Mouse (Mus musculus) E14TG2a.4 (cell line): ENCODE measurements around the gene Olfr1393.

Experiments used
- CTCF ChIP-seq: conservative IDR thresholded peaks from 2 replicates; pipeline ENCODE4 v1.5.1; 2014; ENCODE audit warnings: low read length
- NANOG ChIP-seq: IDR thresholded peaks from 2 replicates; pipeline ENCODE4 v1.6.1; 2014; ENCODE audit warnings: borderline replicate concordance, low read length, mixed read lengths

GRCm38 (mm10) chr11:49259829-49260228, 18.3 kb upstream of the Olfr1393 start:
- TF ChIP-seq CTCF (no peak), NANOG (no peak)
